Mouse (Mus musculus) 3T3-L1 (cell line): ENCODE results near the gene Dctd.
"Not testable (repeated sequence)": the region's sequence is repeated elsewhere in the genome, so short reads cannot be mapped to it uniquely, and the experiment has no call there.

Experiments used
- DNase-seq: peaks from one replicate; pipeline ENCODE4 v3.0.0-alpha.2; 2015; ENCODE audit warnings: low read depth, low spot score

Gene Dctd

GRCm38 (mm10) chr8:48145766-48146165 is 46.9 kb downstream of the Dctd start:
- DNase-seq: no peak

- no peak for DNase-seq
These were observed 47.6 kb downstream of the Dctd start for GRCm38 (mm10) chr8:48146449-48146848.

- no peak for DNase-seq
These were observed 53.3 kb downstream of the Dctd start for GRCm38 (mm10) chr8:48152062-48152738.

- DNase-seq: peak; percentile 14
These were observed 54.6 kb downstream of the Dctd start for GRCm38 (mm10) chr8:48153360-48154121.

GRCm38 (mm10) chr8:48157718-48158117 is 58.8 kb downstream of the Dctd start:
- no peak for DNase-seq

GRCm38 (mm10) chr8:48158560-48159217 is 59.8 kb downstream of the Dctd start:
- DNase-seq: no peak

GRCm38 (mm10) chr8:48177406-48177805 is 78.5 kb downstream of the Dctd start:
- no peak for DNase-seq

- DNase-seq: no peak
These were observed 79.0 kb downstream of the Dctd start for GRCm38 (mm10) chr8:48177876-48178275.

GRCm38 (mm10) chr8:48178993-48179392 is 80.1 kb downstream of the Dctd start:
- no peak for DNase-seq

GRCm38 (mm10) chr8:48180146-48180545 is 81.3 kb downstream of the Dctd start:
- DNase-seq: not testable (repeated sequence)

GRCm38 (mm10) chr8:48181000-48181399 is 82.1 kb downstream of the Dctd start:
- no peak for DNase-seq

GRCm38 (mm10) chr8:48183758-48184157 is 84.9 kb downstream of the Dctd start:
- DNase-seq: no peak

GRCm38 (mm10) chr8:48188586-48188985 is 89.7 kb downstream of the Dctd start:
- DNase-seq: no peak

GRCm38 (mm10) chr8:48195971-48196370 is 97.1 kb downstream of the Dctd start:
- no peak for DNase-seq

- no peak for DNase-seq
These were observed 100.3 kb downstream of the Dctd start for GRCm38 (mm10) chr8:48199171-48199570.

GRCm38 (mm10) chr8:48202632-48203031 is 103.7 kb downstream of the Dctd start:
- DNase-seq: no peak
